Mouse (Mus musculus): Measurements from ENCODE around the gene Tsacc.

DNA sequence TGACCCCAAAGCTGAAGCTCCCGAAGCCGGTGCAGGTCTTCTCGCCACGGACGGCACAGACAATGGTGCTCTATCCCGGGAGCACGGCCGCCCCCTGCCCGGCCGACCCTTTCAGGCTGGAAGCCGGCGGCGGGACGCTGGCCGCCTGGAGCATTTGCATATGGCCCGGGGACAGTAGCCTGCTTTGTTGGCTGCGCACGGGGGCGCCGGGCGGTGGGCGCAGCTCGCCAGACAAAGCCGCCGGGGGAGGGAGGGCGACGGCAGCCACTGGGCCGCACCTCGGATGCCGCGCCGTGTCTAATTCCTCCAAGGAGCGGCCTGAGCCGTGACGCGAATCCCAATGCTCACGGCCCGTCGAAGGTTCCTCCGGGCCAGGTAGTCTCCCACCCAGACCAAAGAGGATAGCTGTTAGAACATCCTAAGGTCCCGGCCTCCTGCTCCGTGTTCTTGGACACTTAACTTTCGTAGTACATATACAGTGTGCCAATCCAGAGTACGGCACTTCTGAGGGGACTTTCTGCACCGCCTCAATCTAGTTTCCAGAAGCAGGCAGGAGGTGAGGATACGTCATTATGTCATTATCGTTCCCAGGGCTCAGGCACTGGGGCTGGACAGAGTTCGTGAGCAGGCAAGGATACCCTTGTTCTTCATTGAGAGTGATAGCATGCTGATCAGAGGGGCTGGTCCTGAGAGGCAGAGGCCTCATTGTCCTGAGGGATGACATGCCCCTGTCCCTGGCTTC, 55.6 kb downstream of the Tsacc start:
- TF ChIP-seq TAL1 (IDR thresholded peaks at IDR 0.05; ENCODE audit: low read length) = no peak
- no peak for TF ChIP-seq GATA1 (IDR thresholded peaks at IDR 0.05; ENCODE audit: low read length)

Measured in erythroblast, embryonic 14.5 days (primary cell).